Mouse (Mus musculus): ENCODE measurements around the gene Sept9. TPM values are rescaled to one million over a fixed set of nuclear protein-coding genes. Genes with fewer than 3 reads are reported as not detected.

The Sept9 gene
- polyA plus RNA-seq, 1 experiment from 2014 or later = 149 TPM

DNA sequence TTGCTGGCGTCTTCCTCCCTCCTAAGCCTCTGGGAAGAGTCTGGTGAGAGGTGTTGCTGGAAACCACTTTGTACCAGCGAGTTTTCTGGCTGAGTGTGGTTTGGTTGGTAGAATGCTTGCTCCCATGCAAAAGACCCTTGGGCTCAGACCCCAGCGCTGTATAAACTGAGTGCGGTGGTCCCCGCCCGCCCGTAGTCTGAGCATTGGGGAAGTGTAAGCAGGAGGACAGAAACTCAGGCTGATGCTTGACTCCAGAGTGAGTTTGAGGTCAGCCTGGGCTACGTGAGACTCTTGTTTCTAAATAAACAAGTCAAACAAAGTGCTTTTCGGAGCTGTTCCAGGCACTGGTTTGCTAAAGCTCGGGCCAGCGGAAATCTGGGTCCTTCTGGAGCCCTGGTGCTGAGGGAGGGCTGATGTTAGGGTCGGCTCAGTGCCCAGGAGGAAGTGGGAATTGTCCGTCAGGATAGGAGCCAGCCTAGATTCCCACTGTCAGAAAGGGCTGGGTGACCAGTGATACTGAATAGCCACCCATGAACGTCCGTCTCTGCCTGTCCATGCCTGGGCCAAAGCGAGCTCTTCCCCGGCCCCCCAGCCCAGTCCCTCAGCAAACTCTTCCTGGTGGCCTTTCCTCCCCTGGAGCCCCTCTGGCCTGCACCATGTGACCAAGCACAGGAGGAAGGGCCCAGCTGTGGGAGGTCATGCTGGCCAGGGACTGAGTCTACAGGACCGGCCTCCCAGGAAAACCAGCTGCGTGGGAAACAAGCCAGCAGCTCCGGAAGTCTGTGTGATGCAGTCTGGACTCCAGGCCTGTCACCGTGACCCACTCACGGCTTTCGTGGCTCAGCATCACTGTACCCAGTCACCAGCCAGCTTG, 112.8 kb downstream of the Sept9 start:
- Histone ChIP-seq H3K36me3 (ENCODE audit: insufficient read depth) (0 out of 2 replicates have a peak, but pooled peaks cover 3% of the 10 kb centered on the region), H3K9me3 (ENCODE audit: low read depth, low read length) (no peaks in the 10 kb centered on the region), H3K27ac (ENCODE audit: low read depth) (peak overlapping the region; percentile 94), H3K4me3 (ENCODE audit: low read depth, low read length) (no peak overlapping the region), H3K9ac (no peak overlapping the region; the same call in 1 of the 2 replicates), H3K4me1 (ENCODE audit: insufficient read depth) (peaks cover 83% of the 10 kb centered on the region), H3K27me3 (ENCODE audit: insufficient read depth, low read length) (no peaks in the 10 kb centered on the region), H3K4me2 (peak overlapping the region; percentile 18; the same call in 1 of the 2 replicates)
- ATAC-seq (ENCODE audit: insufficient read depth) = peak; percentile 63
- TF ChIP-seq CTCF (IDR thresholded peaks at IDR 0.05; ENCODE audit: low read depth) = no peak
- WGBS = 30% methylated on average over 23 of the region's 23 CpGs
- DNase-seq = peak; percentile 91

DNA sequence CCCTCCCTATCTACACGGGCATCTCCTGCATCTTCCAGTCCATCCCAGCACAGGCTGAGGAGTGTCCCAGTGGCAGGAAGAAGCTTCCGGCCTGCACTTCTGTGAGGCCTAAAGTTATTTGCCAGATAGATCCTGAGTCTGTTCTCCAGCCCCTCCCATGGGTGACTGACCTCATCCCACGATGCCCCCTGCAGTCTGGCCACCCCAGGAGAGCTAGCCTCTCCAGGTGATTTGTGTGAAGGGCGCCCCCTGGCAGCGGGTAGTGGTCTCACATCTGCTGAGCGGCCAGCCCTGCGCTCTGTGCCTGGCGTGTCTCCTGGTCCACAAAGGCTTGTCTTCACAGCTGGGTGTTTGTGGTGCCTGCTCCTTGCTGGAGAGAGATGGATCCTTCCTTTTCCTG, 113.5 kb downstream of the Sept9 start:
- 0 out of 2 replicates have a peak, but pooled peaks cover 3% of the 10 kb centered on the region for H3K36me3 ChIP-seq (ENCODE audit: insufficient read depth)
- TF ChIP-seq CTCF (IDR thresholded peaks at IDR 0.05; ENCODE audit: low read depth) = peak; percentile 78
- no peaks in the 10 kb centered on the region for H3K9me3 ChIP-seq (ENCODE audit: low read depth, low read length)
- 34% methylated on average over 8 of the region's 8 CpGs for WGBS
- H3K9ac ChIP-seq = no peak overlapping the region
- H3K27me3 ChIP-seq (ENCODE audit: insufficient read depth, low read length) = no peaks in the 10 kb centered on the region
- DNase-seq (peak; percentile 69), ATAC-seq (ENCODE audit: insufficient read depth) (no peak)
- peak overlapping the region; percentile 94 for H3K27ac ChIP-seq (ENCODE audit: low read depth)
- H3K4me1 ChIP-seq (ENCODE audit: insufficient read depth) = peaks cover 83% of the 10 kb centered on the region
- no peak overlapping the region; the same call in 1 of the 2 replicates for H3K4me2 ChIP-seq
- no peak overlapping the region for H3K4me3 ChIP-seq (ENCODE audit: low read depth, low read length)

DNA sequence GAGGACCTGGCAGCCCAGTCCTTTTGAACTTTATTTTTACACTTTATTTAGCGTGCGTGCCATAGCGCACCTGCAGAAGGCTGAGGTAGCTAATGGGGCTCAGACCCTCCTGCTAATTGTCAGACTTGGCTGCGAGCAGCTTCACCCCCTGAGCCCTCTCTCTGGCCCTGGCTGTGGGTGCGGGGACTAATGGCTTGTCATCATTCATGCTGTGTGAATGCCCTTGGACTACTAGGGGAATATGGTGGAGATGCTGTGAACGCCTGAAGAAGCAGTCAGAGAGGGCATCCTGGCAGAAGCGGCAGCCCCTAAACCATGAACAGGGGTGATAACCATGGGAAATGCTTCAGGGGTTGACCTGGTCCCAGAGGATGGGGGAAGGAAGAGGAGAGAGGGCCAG, 114.0 kb downstream of the Sept9 start:
- WGBS = 78% methylated on average over 7 of the region's 7 CpGs
- no peak overlapping the region for H3K9ac ChIP-seq
- no peak for DNase-seq
- H3K36me3 ChIP-seq (ENCODE audit: insufficient read depth) = 0 out of 2 replicates have a peak, but pooled peaks cover 3% of the 10 kb centered on the region
- no peak for ATAC-seq (ENCODE audit: insufficient read depth)
- H3K4me3 ChIP-seq (ENCODE audit: low read depth, low read length) = no peak overlapping the region
- no peak overlapping the region for H3K4me2 ChIP-seq
- H3K4me1 ChIP-seq (ENCODE audit: insufficient read depth) = peaks cover 83% of the 10 kb centered on the region
- peak overlapping the region; percentile 94; the same call in 1 of the 2 replicates for H3K27ac ChIP-seq (ENCODE audit: low read depth)
- no peak for TF ChIP-seq CTCF (IDR thresholded peaks at IDR 0.05; ENCODE audit: low read depth)
- no peaks in the 10 kb centered on the region for H3K9me3 ChIP-seq (ENCODE audit: low read depth, low read length)
- H3K27me3 ChIP-seq (ENCODE audit: insufficient read depth, low read length) = no peaks in the 10 kb centered on the region

- Histone ChIP-seq H3K36me3 (ENCODE audit: insufficient read depth) (0 out of 2 replicates have a peak, but pooled peaks cover 3% of the 10 kb centered on the region), H3K9ac (no peak overlapping the region), H3K9me3 (ENCODE audit: low read depth, low read length) (no peaks in the 10 kb centered on the region), H3K4me1 (ENCODE audit: insufficient read depth) (peaks cover 83% of the 10 kb centered on the region), H3K27me3 (ENCODE audit: insufficient read depth, low read length) (no peaks in the 10 kb centered on the region), H3K4me2 (no peak overlapping the region), H3K27ac (ENCODE audit: low read depth) (no peak overlapping the region), H3K4me3 (ENCODE audit: low read depth, low read length) (no peak overlapping the region)
- DNase-seq = no peak
- no peak for ATAC-seq (ENCODE audit: insufficient read depth)
- TF ChIP-seq CTCF (IDR thresholded peaks at IDR 0.05; ENCODE audit: low read depth) = peak; percentile 32
- 84% methylated on average over 7 of the region's 7 CpGs for WGBS
Measured at GRCm38 (mm10) chr11:117314026-117314425, 114.6 kb downstream of the Sept9 start.

- ATAC-seq (ENCODE audit: insufficient read depth) = no peak
- peaks cover 83% of the 10 kb centered on the region for H3K4me1 ChIP-seq (ENCODE audit: insufficient read depth)
- 0 out of 2 replicates have a peak, but pooled peaks cover 3% of the 10 kb centered on the region for H3K36me3 ChIP-seq (ENCODE audit: insufficient read depth)
- peak overlapping the region; percentile 84 for H3K27ac ChIP-seq (ENCODE audit: low read depth)
- no peak for TF ChIP-seq CTCF (IDR thresholded peaks at IDR 0.05; ENCODE audit: low read depth)
- H3K4me3 ChIP-seq (ENCODE audit: low read depth, low read length) = no peak overlapping the region
- WGBS = 91% methylated on average over 8 of the region's 8 CpGs
- DNase-seq = no peak
- H3K9me3 ChIP-seq (ENCODE audit: low read depth, low read length) = no peaks in the 10 kb centered on the region
- no peak overlapping the region for H3K4me2 ChIP-seq
- H3K27me3 ChIP-seq (ENCODE audit: insufficient read depth, low read length) = no peaks in the 10 kb centered on the region
- H3K9ac ChIP-seq = no peak overlapping the region
Measured at GRCm38 (mm10) chr11:117314520-117314919, 115.1 kb downstream of the Sept9 start.

DNA sequence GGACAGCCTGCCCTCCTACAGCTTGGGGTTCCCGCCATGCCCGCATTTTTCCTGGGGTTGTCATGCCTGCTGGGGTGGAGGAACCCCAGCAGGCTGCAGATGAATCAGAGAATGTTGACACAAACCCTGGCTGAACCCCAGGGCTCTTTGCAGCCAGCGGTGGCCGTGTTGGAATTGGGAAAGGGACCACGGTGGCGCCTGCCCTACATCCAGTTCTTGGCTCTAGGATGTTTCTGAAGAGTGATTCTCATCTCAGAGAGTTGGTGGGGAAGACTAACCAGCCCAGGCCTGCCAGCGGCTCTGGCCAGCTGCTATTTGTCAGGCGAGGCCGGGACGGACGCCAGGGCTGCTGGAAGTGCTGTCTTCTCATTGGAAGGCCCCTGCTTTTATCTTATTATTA, 115.8 kb downstream of the Sept9 start:
- DNase-seq (peak; percentile 88), ATAC-seq (ENCODE audit: insufficient read depth) (no peak)
- TF ChIP-seq CTCF (IDR thresholded peaks at IDR 0.05; ENCODE audit: low read depth) = no peak
- Histone ChIP-seq H3K9ac (peak overlapping the region; percentile 1; the same call in 1 of the 2 replicates), H3K27ac (ENCODE audit: low read depth) (peak overlapping the region; percentile 84), H3K27me3 (ENCODE audit: insufficient read depth, low read length) (no peaks in the 10 kb centered on the region), H3K4me1 (ENCODE audit: insufficient read depth) (peaks cover 86% of the 10 kb centered on the region), H3K4me3 (ENCODE audit: low read depth, low read length) (no peak overlapping the region), H3K9me3 (ENCODE audit: low read depth, low read length) (no peaks in the 10 kb centered on the region), H3K4me2 (no peak overlapping the region), H3K36me3 (ENCODE audit: insufficient read depth) (0 out of 2 replicates have a peak, but pooled peaks cover 3% of the 10 kb centered on the region)
- 37% methylated on average over 11 of the region's 11 CpGs for WGBS
